Mouse (Mus musculus) limb, embryonic 13.5 days (tissue): ENCODE results near the gene Cdk19. TPM values are rescaled to one million over a fixed set of nuclear protein-coding genes. Genes with fewer than 3 reads are reported as not detected.
"Not testable (repeated sequence)": the region's sequence is repeated elsewhere in the genome, so short reads cannot be mapped to it uniquely, and the experiment has no call there.

Source experiments
- ATAC-seq: fragments of 200-750 bp; cut with Nextera tagmentation; 2 replicates; pipeline ENCODE4 v1.8.0; 2017; ENCODE audit warnings: low read depth, moderate number of reproducible peaks, moderate TSS enrichment; ENCODE audit not compliant: low FRiP score
- H3K27ac ChIP-seq: fragments of 300-500 bp; sonication (generic); 2 replicates; pipeline ENCODE4 v1.5.1; 2015; ENCODE audit warnings: inconsistent platforms, mild to moderate bottlenecking, moderate library complexity
- H3K27me3 ChIP-seq: fragments of 300-500 bp; sonication (generic); 2 replicates; pipeline ENCODE4 v1.6.1; 2015; ENCODE audit warnings: mild to moderate bottlenecking, inconsistent platforms
- H3K36me3 ChIP-seq: fragments of 300-500 bp; sonication (generic); 2 replicates; pipeline ENCODE4 v1.6.1; 2015; ENCODE audit warnings: inconsistent platforms, mild to moderate bottlenecking, moderate library complexity
- H3K4me1 ChIP-seq: fragments of 300-500 bp; sonication (generic); 2 replicates; pipeline ENCODE4 v1.6.1; 2015; ENCODE audit warnings: inconsistent platforms
- H3K4me2 ChIP-seq: fragments of 300-500 bp; sonication (generic); replicated peaks from 2 replicates; pipeline ENCODE4 v1.6.1; 2015; ENCODE audit warnings: inconsistent platforms, mild to moderate bottlenecking, moderate library complexity
- H3K4me3 ChIP-seq: fragments of 300-500 bp; sonication (generic); 2 replicates; pipeline ENCODE4 v1.5.1; 2015; ENCODE audit warnings: moderate library complexity, mild to moderate bottlenecking, inconsistent platforms
- H3K9ac ChIP-seq: fragments of 300-500 bp; sonication (generic); 2 replicates; pipeline ENCODE4 v1.6.1; 2015; ENCODE audit warnings: mild to moderate bottlenecking, inconsistent platforms
- H3K9me3 ChIP-seq: fragments of 300-500 bp; sonication (generic); 2 replicates; pipeline ENCODE4 v1.6.1; 2016; ENCODE audit warnings: inconsistent platforms
- WGBS: fragments of 180-500 bp; shearing (Covaris S2); methylation state at CpG from one replicate; pipeline ENCODE4 v1.1.7; 2015; 5-methylcytosine and 5-hydroxymethylcytosine counted together
- polyA plus RNA-seq: library from polyadenylated mRNA; unstranded; fragments of >200 nt; fragmentation: Nextera tagmentation; extraction: Ambion mirVana; gene quantifications from 2 replicates; pipeline ENCODE4 v1.2.1, GENCODE M21; 2015

Gene Cdk19
- 12.2 and 12.3 TPM in 2 replicates for polyA plus RNA-seq

- peak within 1 kb of the TSS; percentile 7; the same call in 1 of the 2 replicates for H3K27ac ChIP-seq
- no peak within 1 kb of the TSS for H3K4me3 ChIP-seq
- H3K36me3 ChIP-seq = no peaks in the 10 kb centered on the region
- WGBS = 14% methylated on average over 13 of the region's 13 CpGs
- peak within 1 kb of the TSS; percentile 31 for H3K4me2 ChIP-seq
- H3K9ac ChIP-seq = no peak within 1 kb of the TSS
- H3K4me1 ChIP-seq = peaks cover 6% of the 10 kb centered on the region
- ATAC-seq = peak; percentile 64; the same call in 1 of the 2 replicates
- H3K27me3 ChIP-seq = no peaks in the 10 kb centered on the region
- no peaks in the 10 kb centered on the region for H3K9me3 ChIP-seq
Measured at GRCm38 (mm10) chr10:40339351-40339964, at the start of gene Cdk19. Cdk19 (plus strand) TSS chr10:40339564.

GRCm38 (mm10) chr10:40292640-40293039, 46.7 kb upstream of the Cdk19 start:
- ATAC-seq = no peak
- Histone ChIP-seq H3K9me3 (no peaks in the 10 kb centered on the region), H3K27ac (no peak overlapping the region), H3K4me3 (no peak overlapping the region), H3K27me3 (no peaks in the 10 kb centered on the region), H3K4me1 (0 out of 2 replicates have a peak, but pooled peaks cover 4% of the 10 kb centered on the region), H3K9ac (no peak overlapping the region), H3K4me2 (no peak overlapping the region), H3K36me3 (peaks cover 50% of the 10 kb centered on the region)
- 92% methylated on average over 6 of the region's 6 CpGs for WGBS

GRCm38 (mm10) chr10:40300648-40301171, 38.7 kb upstream of the Cdk19 start:
- peak overlapping the region; percentile 71 for H3K4me2 ChIP-seq
- H3K36me3 ChIP-seq = 0 out of 2 replicates have a peak, but pooled peaks cover 8% of the 10 kb centered on the region
- H3K4me3 ChIP-seq = peak overlapping the region; percentile 98
- H3K9ac ChIP-seq = peak overlapping the region; percentile 96
- peak; percentile 71 for ATAC-seq
- H3K27me3 ChIP-seq = no peaks in the 10 kb centered on the region
- no peaks in the 10 kb centered on the region for H3K9me3 ChIP-seq
- peaks cover 27% of the 10 kb centered on the region for H3K4me1 ChIP-seq
- peak overlapping the region; percentile 92 for H3K27ac ChIP-seq
- WGBS = under 1% methylated on average over 36 of the region's 36 CpGs

- Histone ChIP-seq H3K9ac (peak overlapping the region; percentile 96), H3K4me3 (peak overlapping the region; percentile 98), H3K4me2 (peak overlapping the region; percentile 71), H3K27ac (peak overlapping the region; percentile 92), H3K4me1 (peaks cover 23% of the 10 kb centered on the region)
- peak; percentile 17; the same call in 1 of the 2 replicates for ATAC-seq
- H3K27me3 ChIP-seq, H3K36me3 ChIP-seq, H3K9me3 ChIP-seq: not testable (repeated sequence)
- WGBS = under 1% methylated on average over 64 of the region's 91 CpGs
Measured at GRCm38 (mm10) chr10:40301181-40302075, 37.9 kb upstream of the Cdk19 start.

GRCm38 (mm10) chr10:40302140-40302985, 37.0 kb upstream of the Cdk19 start, which contains the start of gene Amd1:
Amd1 (minus strand) TSS chr10:40302186.
- H3K27me3 ChIP-seq = no peaks in the 10 kb centered on the region
- H3K4me1 ChIP-seq = peaks cover 23% of the 10 kb centered on the region
- H3K4me3 ChIP-seq = peak within 1 kb of the TSS; percentile 98
- peak within 1 kb of the TSS; percentile 77 for H3K4me2 ChIP-seq
- peak; percentile 95 for ATAC-seq
- under 1% methylated on average over 55 of the region's 55 CpGs for WGBS
- H3K27ac ChIP-seq = peak within 1 kb of the TSS; percentile 96
- peak within 1 kb of the TSS; percentile 96 for H3K9ac ChIP-seq
- H3K9me3 ChIP-seq = peaks cover 4% of the 10 kb centered on the region; the same call in 1 of the 2 replicates
- H3K36me3 ChIP-seq = 0 out of 2 replicates have a peak, but pooled peaks cover 6% of the 10 kb centered on the region

- Histone ChIP-seq H3K4me1 (no peaks in the 10 kb centered on the region), H3K27ac (no peak overlapping the region), H3K9ac (no peak overlapping the region), H3K9me3 (peaks cover 4% of the 10 kb centered on the region; the same call in 1 of the 2 replicates), H3K4me3 (no peak overlapping the region), H3K27me3 (no peaks in the 10 kb centered on the region), H3K36me3 (no peaks in the 10 kb centered on the region), H3K4me2 (no peak overlapping the region)
- WGBS = 89% methylated on average over 1 of the region's 1 CpGs
- no peak for ATAC-seq
Measured at GRCm38 (mm10) chr10:40305989-40306388, 33.4 kb upstream of the Cdk19 start.

- no peak for ATAC-seq
- H3K4me3 ChIP-seq = no peak overlapping the region
- no peak overlapping the region for H3K4me2 ChIP-seq
- no peaks in the 10 kb centered on the region for H3K36me3 ChIP-seq
- H3K27ac ChIP-seq = no peak overlapping the region
- no peak overlapping the region for H3K9ac ChIP-seq
- no peaks in the 10 kb centered on the region for H3K27me3 ChIP-seq
- H3K4me1 ChIP-seq = no peaks in the 10 kb centered on the region
- WGBS = 69% methylated on average over 4 of the region's 4 CpGs
- peaks cover 4% of the 10 kb centered on the region; the same call in 1 of the 2 replicates for H3K9me3 ChIP-seq
Measured at GRCm38 (mm10) chr10:40307826-40308583, 31.4 kb upstream of the Cdk19 start.

GRCm38 (mm10) chr10:40309884-40310635, 29.3 kb upstream of the Cdk19 start:
- ATAC-seq = no peak
- no peaks in the 10 kb centered on the region for H3K36me3 ChIP-seq
- no peaks in the 10 kb centered on the region for H3K27me3 ChIP-seq
- no peak overlapping the region for H3K9ac ChIP-seq
- no peak overlapping the region for H3K4me3 ChIP-seq
- no peak overlapping the region for H3K4me2 ChIP-seq
- H3K4me1 ChIP-seq = no peaks in the 10 kb centered on the region
- H3K9me3 ChIP-seq = peaks cover 4% of the 10 kb centered on the region; the same call in 1 of the 2 replicates
- no peak overlapping the region for H3K27ac ChIP-seq
- 51% methylated on average over 6 of the region's 6 CpGs for WGBS

- no peaks in the 10 kb centered on the region for H3K36me3 ChIP-seq
- 59% methylated on average over 4 of the region's 4 CpGs for WGBS
- ATAC-seq = no peak
Measured at GRCm38 (mm10) chr10:40312781-40313180, 26.6 kb upstream of the Cdk19 start.

GRCm38 (mm10) chr10:40316841-40317585, 22.4 kb upstream of the Cdk19 start:
- 40% methylated on average over 7 of the region's 7 CpGs for WGBS
- H3K4me1 ChIP-seq = no peaks in the 10 kb centered on the region
- no peak for ATAC-seq
- H3K27me3 ChIP-seq = no peaks in the 10 kb centered on the region
- no peak overlapping the region for H3K27ac ChIP-seq
- no peak overlapping the region for H3K4me3 ChIP-seq
- H3K9me3 ChIP-seq = peaks cover 5% of the 10 kb centered on the region; the same call in 1 of the 2 replicates
- no peak overlapping the region for H3K9ac ChIP-seq
- H3K4me2 ChIP-seq = no peak overlapping the region
- no peaks in the 10 kb centered on the region for H3K36me3 ChIP-seq

More at GRCm38 (mm10) chr10:40312781-40313180, 26.6 kb upstream of the Cdk19 start:
- Histone ChIP-seq H3K27me3 (no peaks in the 10 kb centered on the region), H3K27ac (no peak overlapping the region), H3K4me1 (no peaks in the 10 kb centered on the region), H3K9ac (no peak overlapping the region), H3K4me2 (no peak overlapping the region), H3K9me3 (no peaks in the 10 kb centered on the region), H3K4me3 (no peak overlapping the region)
